Mouse (Mus musculus): Measurements from ENCODE around the gene Tnpo3.

DNA sequence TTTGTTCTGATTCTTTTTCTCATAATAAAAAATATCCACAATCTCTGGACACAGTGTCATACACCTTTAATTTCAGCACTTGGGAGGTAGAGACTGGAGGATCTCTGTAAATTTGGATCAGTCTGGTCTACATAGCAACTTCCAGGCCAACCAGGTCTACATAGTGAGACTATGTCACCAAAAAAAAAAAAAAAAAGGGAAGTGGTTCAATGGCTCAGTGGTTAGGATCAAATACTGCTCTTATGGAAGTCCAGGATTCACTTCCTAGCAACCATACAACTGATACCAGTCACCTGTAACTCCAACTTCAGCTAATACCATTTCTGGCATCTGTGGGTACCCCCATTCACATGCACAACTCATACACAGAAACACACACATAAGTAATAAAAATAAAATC is 9.5 kb downstream of the Tnpo3 start:
- TF ChIP-seq CTCF (IDR thresholded peaks at IDR 0.05; ENCODE audit: borderline replicate concordance, extremely low read depth, insufficient read depth, insufficient read length) (no peak), POLR2A (IDR thresholded peaks at IDR 0.05; ENCODE audit: borderline replicate concordance, extremely low read depth, insufficient read depth, insufficient read length, poor library complexity, severe bottlenecking) (no peak)

Measured in brain, embryonic 14.5 days (tissue).